In the genomic region with DNA sequence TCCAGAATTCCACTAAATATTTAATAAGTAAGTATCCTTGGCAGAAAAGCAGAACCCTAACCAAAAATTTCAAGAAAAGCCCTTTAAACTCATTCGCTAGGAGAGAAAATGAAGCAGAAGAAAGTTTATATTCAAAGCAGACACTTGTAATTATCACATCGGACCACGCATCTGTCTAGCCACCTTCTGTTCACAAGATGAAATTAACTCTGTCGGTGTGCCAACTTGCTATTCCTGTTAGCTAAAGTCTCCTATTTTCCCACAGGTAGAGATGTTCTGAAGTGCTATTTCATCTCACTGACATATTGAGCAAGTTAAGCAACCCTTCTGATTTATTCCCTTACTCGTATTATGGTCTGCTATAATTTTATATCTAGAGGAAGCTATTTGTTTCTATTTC, we compare ENCODE assay signal across 27 mouse cellular contexts.
DNase-seq lines count a peak whose midpoint lies in the region; ATAC-seq lines count a peak whose summit lies in the region.
"Had no signal": no experiment of that assay in that cellular context is flagged by ENCODE, and none has a peak within 500 bp of the region (broad histone marks: within the 10 kb centered on the region; RNA-seq: fewer than 3 reads in every experiment).

No protein-coding gene starts in this region.

- H3K36me3 ChIP-seq in forebrain, embryonic 14.5 days (ENCODE audit: control insufficient read depth, insufficient read depth, low read length): no peaks in the 10 kb centered on the region
- H3K36me3 ChIP-seq in forebrain, embryonic 11.5 days (ENCODE audit: control insufficient read depth, insufficient read depth, low read length): no peaks in the 10 kb centered on the region
- H3K36me3 ChIP-seq in midbrain, embryonic 11.5 days (ENCODE audit: control insufficient read depth, insufficient read depth, low read length): no peaks in the 10 kb centered on the region
- H3K36me3 ChIP-seq in hindbrain, embryonic 16.5 days (ENCODE audit: control insufficient read depth, insufficient read depth, low read length): no peaks in the 10 kb centered on the region
- H3K36me3 ChIP-seq: embryonic facial prominence, embryonic 13.5 days; forebrain, embryonic 15.5 days; hindbrain, embryonic 10.5 days; limb, embryonic 10.5 days; liver, embryonic 15.5 days; lung, embryonic 15.5 days had no signal

- no peaks in the 10 kb centered on the region for H3K4me1 ChIP-seq in forebrain, embryonic 14.5 days (ENCODE audit: control insufficient read depth, insufficient read depth, low read length)
- H3K4me1 ChIP-seq in forebrain, embryonic 11.5 days (replicated peaks; ENCODE audit: control insufficient read depth, insufficient read depth, low read length): no peaks in the 10 kb centered on the region
- H3K4me1 ChIP-seq in midbrain, embryonic 11.5 days (ENCODE audit: control insufficient read depth, insufficient read depth, low read length): no peaks in the 10 kb centered on the region
- no peaks in the 10 kb centered on the region for H3K4me1 ChIP-seq in hindbrain, embryonic 16.5 days (ENCODE audit: control insufficient read depth, insufficient read depth, low read depth, low read length)
- H3K4me1 ChIP-seq: embryonic facial prominence, embryonic 13.5 days; forebrain, embryonic 15.5 days; hindbrain, embryonic 10.5 days; limb, embryonic 10.5 days; liver, embryonic 15.5 days; lung, embryonic 15.5 days; megakaryocyte, embryonic 14.5 days had no signal

- no peak overlapping the region for H3K27ac ChIP-seq in forebrain, embryonic 14.5 days (ENCODE audit: low read depth, low read length)
- no peak overlapping the region for H3K27ac ChIP-seq in forebrain, embryonic 11.5 days (ENCODE audit: low read depth, low read length)
- H3K27ac ChIP-seq in midbrain, embryonic 11.5 days (ENCODE audit: low read depth, low read length): no peak overlapping the region
- H3K27ac ChIP-seq in hindbrain, embryonic 16.5 days (ENCODE audit: low read depth, low read length): no peak overlapping the region
- H3K27ac ChIP-seq: embryonic facial prominence, embryonic 13.5 days; forebrain, embryonic 15.5 days; hindbrain, embryonic 10.5 days; hindbrain, postnatal 0 days; limb, embryonic 10.5 days; liver, embryonic 15.5 days; lung, embryonic 15.5 days had no signal

- 78% methylated on average over 5 of the region's 5 CpGs for WGBS in forebrain, embryonic 14.5 days
- WGBS in forebrain, embryonic 11.5 days: 89% methylated on average over 5 of the region's 5 CpGs
- WGBS in midbrain, embryonic 11.5 days: 88% methylated on average over 5 of the region's 5 CpGs
- 82% methylated on average over 5 of the region's 5 CpGs for WGBS in hindbrain, embryonic 16.5 days

- H3K9ac ChIP-seq in forebrain, embryonic 14.5 days (ENCODE audit: low read length): no peak overlapping the region
- H3K9ac ChIP-seq in forebrain, embryonic 11.5 days (ENCODE audit: low read length): no peak overlapping the region
- no peak overlapping the region for H3K9ac ChIP-seq in midbrain, embryonic 11.5 days (ENCODE audit: low read length)
- no peak overlapping the region for H3K9ac ChIP-seq in hindbrain, embryonic 16.5 days (ENCODE audit: low read depth, low read length)
- H3K9ac ChIP-seq: embryonic facial prominence, embryonic 13.5 days; forebrain, embryonic 15.5 days; liver, embryonic 15.5 days; lung, embryonic 15.5 days had no signal

- intact Hi-C loops in left cerebral cortex, postnatal 4 days (cut with DNase I): no loop called here
- intact Hi-C loops in left cerebral cortex, postnatal 14 days (cut with DNase I): no loop called here

- no peaks in the 10 kb centered on the region for H3K27me3 ChIP-seq in forebrain, embryonic 14.5 days (replicated peaks; ENCODE audit: control insufficient read depth, insufficient read depth, low read length)
- no peaks in the 10 kb centered on the region for H3K27me3 ChIP-seq in forebrain, embryonic 11.5 days (ENCODE audit: control insufficient read depth, insufficient read depth, low read length)
- H3K27me3 ChIP-seq in midbrain, embryonic 11.5 days (ENCODE audit: control insufficient read depth, insufficient read depth, low read length): no peaks in the 10 kb centered on the region
- no peaks in the 10 kb centered on the region for H3K27me3 ChIP-seq in hindbrain, embryonic 16.5 days (replicated peaks; ENCODE audit: control insufficient read depth, insufficient read depth, low read length)
- H3K27me3 ChIP-seq: embryonic facial prominence, embryonic 13.5 days; forebrain, embryonic 15.5 days; liver, embryonic 15.5 days; lung, embryonic 15.5 days; megakaryocyte, embryonic 14.5 days had no signal

- no peak overlapping the region for H3K4me3 ChIP-seq in forebrain, embryonic 14.5 days (ENCODE audit: low read depth, low read length)
- no peak overlapping the region for H3K4me3 ChIP-seq in forebrain, embryonic 11.5 days (ENCODE audit: low read depth, low read length)
- H3K4me3 ChIP-seq in midbrain, embryonic 11.5 days (ENCODE audit: low read depth, low read length): no peak overlapping the region
- no peak overlapping the region for H3K4me3 ChIP-seq in hindbrain, embryonic 16.5 days (ENCODE audit: low read length)
- H3K4me3 ChIP-seq: embryonic facial prominence, embryonic 13.5 days; forebrain, embryonic 15.5 days; hindbrain, embryonic 10.5 days; limb, embryonic 10.5 days; liver, embryonic 15.5 days; lung, embryonic 15.5 days; megakaryocyte, embryonic 14.5 days had no signal

- peak; percentile 2 for DNase-seq in forebrain, embryonic 14.5 days (ENCODE audit: low spot score)
- no peak for DNase-seq in forebrain, embryonic 11.5 days (ENCODE audit: low spot score)
- peak; percentile 18 for DNase-seq in left cerebral cortex, adult 11 months (ENCODE audit: low spot score)
- DNase-seq in left cerebral cortex, postnatal 4 days: no peak
- peak; percentile 33 to 38 for DNase-seq in left cerebral cortex, postnatal 14 days (ENCODE audit: low spot score in 2 of 2)
- DNase-seq in midbrain, embryonic 11.5 days (ENCODE audit: low spot score, missing footprints): no peak
- DNase-seq: adrenal gland, postnatal 36 days; cerebellum, adult 11-12 months; cerebellum, postnatal 14 days; kidney, postnatal 25 days; liver; lung, postnatal 36 days; midbrain, embryonic 14.5 days; thymus, adult 2 months; thymus, postnatal 4 days had no signal

- no peak overlapping the region for H3K4me2 ChIP-seq in forebrain, embryonic 14.5 days (ENCODE audit: low read length)
- H3K4me2 ChIP-seq in forebrain, embryonic 11.5 days (ENCODE audit: low read depth, low read length, severe bottlenecking): no peak overlapping the region
- H3K4me2 ChIP-seq in midbrain, embryonic 11.5 days: no peak overlapping the region
- H3K4me2 ChIP-seq in hindbrain, embryonic 16.5 days (ENCODE audit: low read length): no peak overlapping the region
- H3K4me2 ChIP-seq: embryonic facial prominence, embryonic 13.5 days; forebrain, embryonic 15.5 days; heart, embryonic 11.5 days; liver, embryonic 15.5 days; lung, embryonic 15.5 days had no signal

- ATAC-seq in forebrain, embryonic 14.5 days: no peak
- ATAC-seq in forebrain, embryonic 11.5 days (replicated peaks; ENCODE audit: low FRiP score): no peak
- ATAC-seq in midbrain, embryonic 11.5 days (ENCODE audit: low FRiP score): no peak
- no peak for ATAC-seq in hindbrain, embryonic 16.5 days
- ATAC-seq: CD4-positive, CD25-positive, alpha-beta regulatory T cell, adult 4 months; forebrain, embryonic 15.5 days; hindbrain, postnatal 0 days; intestine, embryonic 16.5 days had no signal

- H3K9me3 ChIP-seq in forebrain, embryonic 14.5 days (replicated peaks; ENCODE audit: control insufficient read depth, low read length): no peaks in the 10 kb centered on the region
- no peaks in the 10 kb centered on the region for H3K9me3 ChIP-seq in forebrain, embryonic 11.5 days (ENCODE audit: control insufficient read depth, low read length)
- H3K9me3 ChIP-seq in midbrain, embryonic 11.5 days (ENCODE audit: control insufficient read depth, low read length): no peaks in the 10 kb centered on the region
- H3K9me3 ChIP-seq in hindbrain, embryonic 16.5 days (ENCODE audit: control insufficient read depth, low read length): no peaks in the 10 kb centered on the region
- H3K9me3 ChIP-seq: embryonic facial prominence, embryonic 13.5 days; forebrain, embryonic 15.5 days; hindbrain, embryonic 10.5 days; limb, embryonic 10.5 days; liver, embryonic 15.5 days; lung, embryonic 15.5 days had no signal

Comparison
In these comparisons a context has a peak if more than half of its experiments do, and no peak if none do; other contexts are left out.
1. DNase-seq: peak in forebrain, embryonic 14.5 days (single experiment), left cerebral cortex, adult 11 months (single experiment) and left cerebral cortex, postnatal 14 days (2 of 2); none in forebrain, embryonic 11.5 days (single experiment), left cerebral cortex, postnatal 4 days (single experiment) and midbrain, embryonic 11.5 days (single experiment).